Mouse (Mus musculus) cerebellum, postnatal 14 days (tissue): ENCODE data around the gene Tnfsf13.

ENCODE experiments used
- DNase-seq, 2 experiments: peaks; one replicate each; pipeline ENCODE4 v3.0.0; 2021; ENCODE audit warnings: mixed read lengths in 2 of 2

Tnfsf13 gene

GRCm38 (mm10) chr11:69680136-69680855 lies 5.3 kb downstream of the Tnfsf13 start:
- peak in 1 of 2 experiments; percentile 29 for DNase-seq

GRCm38 (mm10) chr11:69679144-69679543 lies 6.4 kb downstream of the Tnfsf13 start:
- no peak for DNase-seq

- peak; percentile 100 for DNase-seq
These were observed 13.3 kb downstream of the Tnfsf13 start, which contains the start of gene Eif4a1 for GRCm38 (mm10) chr11:69672211-69672706. Gene Eif4a1, minus strand, starts transcription at chr11:69672423.

GRCm38 (mm10) chr11:69671726-69672124 lies 13.9 kb downstream of the Tnfsf13 start:
- DNase-seq: no peak

- peak; percentile 97 to 98 for DNase-seq
These were observed 14.5 kb downstream of the Tnfsf13 start for GRCm38 (mm10) chr11:69670786-69671725.

- no peak for DNase-seq
These were observed 18.9 kb downstream of the Tnfsf13 start for GRCm38 (mm10) chr11:69666665-69667005.

GRCm38 (mm10) chr11:69665961-69666664 lies 19.5 kb downstream of the Tnfsf13 start, which contains the start of gene Cd68:
Gene Cd68, minus strand, starts transcription at chr11:69666153.
- DNase-seq: no peak

GRCm38 (mm10) chr11:69665457-69665960 lies 20.1 kb downstream of the Tnfsf13 start:
- DNase-seq: no peak

GRCm38 (mm10) chr11:69664841-69665240 lies 20.7 kb downstream of the Tnfsf13 start:
- no peak for DNase-seq

- DNase-seq: no peak
These were observed 21.8 kb downstream of the Tnfsf13 start for GRCm38 (mm10) chr11:69663795-69664194.

GRCm38 (mm10) chr11:69662967-69663671 lies 22.5 kb downstream of the Tnfsf13 start:
- peak in 1 of 2 experiments; percentile 50 for DNase-seq

GRCm38 (mm10) chr11:69662213-69662966 lies 23.2 kb downstream of the Tnfsf13 start, which contains the start of gene Mpdu1:
Gene Mpdu1, minus strand, starts transcription at chr11:69662642.
- DNase-seq: peak; percentile 95

GRCm38 (mm10) chr11:69661221-69661881 lies 24.2 kb downstream of the Tnfsf13 start:
- DNase-seq: peak in 1 of 2 experiments; percentile 43

- DNase-seq: no peak
These were observed 28.1 kb downstream of the Tnfsf13 start for GRCm38 (mm10) chr11:69657462-69657881.

GRCm38 (mm10) chr11:69656617-69657461 lies 28.7 kb downstream of the Tnfsf13 start:
- peak; percentile 69 to 76 for DNase-seq

GRCm38 (mm10) chr11:69656065-69656455 lies 29.5 kb downstream of the Tnfsf13 start:
- no peak for DNase-seq

GRCm38 (mm10) chr11:69655264-69656064 lies 30.1 kb downstream of the Tnfsf13 start, which contains the start of gene Sox15:
Gene Sox15, plus strand, starts transcription at chr11:69655314.
- peak; percentile 82 to 85 for DNase-seq

- no peak for DNase-seq
These were observed 30.8 kb downstream of the Tnfsf13 start for GRCm38 (mm10) chr11:69654760-69655159.
